Mouse (Mus musculus): ENCODE data around the gene Phlpp1.

DNA sequence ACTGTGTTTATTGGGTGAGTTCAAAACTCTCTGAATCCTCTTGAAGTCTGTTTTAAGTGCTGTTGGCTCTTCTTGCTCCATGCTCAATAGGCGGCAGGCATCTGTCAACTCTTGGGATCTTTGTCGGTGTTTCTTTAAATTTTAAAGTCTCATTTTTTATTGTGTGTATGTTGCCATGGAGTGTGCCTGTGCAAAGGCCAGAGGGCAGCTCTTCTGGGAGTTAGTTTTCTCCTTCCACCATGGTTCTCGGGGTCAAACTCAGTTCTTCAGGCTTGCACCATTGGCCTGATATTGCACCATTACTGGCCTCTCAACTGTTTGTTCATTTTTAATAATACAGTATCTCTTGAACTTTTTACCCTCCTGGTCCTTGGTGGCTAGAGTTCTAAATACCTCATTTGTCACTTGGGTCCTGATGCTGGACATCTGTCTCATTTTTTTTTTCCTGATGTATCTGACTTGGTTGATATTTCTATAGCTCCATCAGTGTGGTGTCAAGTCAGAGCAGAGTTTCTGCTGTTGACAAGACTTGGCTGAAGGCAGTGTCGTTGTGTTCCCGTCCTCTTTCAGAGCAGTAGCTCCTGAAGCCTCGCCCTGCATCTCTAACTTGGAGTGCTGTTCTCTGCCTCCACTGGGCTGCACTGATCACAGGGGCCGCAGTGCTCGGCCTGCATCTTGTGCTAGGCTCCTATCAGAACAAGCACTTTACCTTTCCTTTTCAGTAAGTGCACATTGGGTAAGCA, 108.8 kb downstream of the Phlpp1 start:
- TF ChIP-seq CTCF (IDR thresholded peaks at IDR 0.05; ENCODE audit: low read depth) (no peak), EP300 (IDR thresholded peaks at IDR 0.05; ENCODE audit: low read depth) (no peak)
